In the genomic region with DNA sequence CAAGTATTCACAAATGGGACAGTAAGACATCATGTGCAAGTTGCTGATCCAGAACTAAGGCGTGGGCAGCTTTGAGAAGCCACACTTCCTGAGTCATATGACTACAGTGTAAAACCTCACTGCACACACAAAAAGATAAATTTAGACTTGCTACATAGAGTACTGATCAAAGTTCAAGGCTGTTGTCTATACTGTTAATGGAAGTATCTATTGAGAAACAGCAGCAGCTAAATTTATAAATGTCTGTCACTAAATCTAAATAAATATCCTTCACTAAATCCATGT, we compare ENCODE assay signal across 8 mouse cellular contexts. TPM values are rescaled to one million over a fixed set of nuclear protein-coding genes. Genes with fewer than 3 reads are reported as not detected.
DNase-seq lines count a peak whose midpoint lies in the region; ATAC-seq lines count a peak whose summit lies in the region.

No protein-coding gene starts in this region.

- no peaks in the 10 kb centered on the region for H3K9me3 ChIP-seq in erythroblast, embryonic 14.5 days (ENCODE audit: control insufficient read depth, low read length)
- no peaks in the 10 kb centered on the region for H3K9me3 ChIP-seq in neural tube, embryonic 11.5 days (ENCODE audit: control insufficient read depth, low read length)
- H3K9me3 ChIP-seq in kidney, embryonic 16.5 days (ENCODE audit: low read length) = no peaks in the 10 kb centered on the region

- no peak overlapping the region for H3K27ac ChIP-seq in neural tube, embryonic 11.5 days (ENCODE audit: low read depth, low read length)
- no peak overlapping the region for H3K27ac ChIP-seq in kidney, embryonic 16.5 days (ENCODE audit: low read length)

- H3K4me3 ChIP-seq in erythroblast, embryonic 14.5 days (replicated peaks) = peak overlapping the region; percentile 78
- 0 out of 2 replicates have a peak overlapping the region, but pooled peaks have one; percentile 92 for H3K4me3 ChIP-seq in neural tube, embryonic 11.5 days (ENCODE audit: low read depth, low read length)
- peak overlapping the region; percentile 94; the same call in 1 of the 2 replicates for H3K4me3 ChIP-seq in kidney, embryonic 16.5 days (ENCODE audit: low read length)

- H3K36me3 ChIP-seq in erythroblast, embryonic 14.5 days (ENCODE audit: control insufficient read depth) = peaks cover 62% of the 10 kb centered on the region
- no peaks in the 10 kb centered on the region for H3K36me3 ChIP-seq in neural tube, embryonic 11.5 days (ENCODE audit: control insufficient read depth, insufficient read depth, low read length)
- H3K36me3 ChIP-seq in kidney, embryonic 16.5 days (ENCODE audit: insufficient read depth, low read length) = peaks cover 10% of the 10 kb centered on the region; the same call in 1 of the 2 replicates

- peaks cover 68% of the 10 kb centered on the region for H3K4me1 ChIP-seq in erythroblast, embryonic 14.5 days (ENCODE audit: control insufficient read depth)
- H3K4me1 ChIP-seq in neural tube, embryonic 11.5 days (ENCODE audit: control insufficient read depth, insufficient read depth, low read length) = peaks cover 11% of the 10 kb centered on the region; the same call in 1 of the 2 replicates
- H3K4me1 ChIP-seq in kidney, embryonic 16.5 days (ENCODE audit: insufficient read depth, low read length) = peaks cover 55% of the 10 kb centered on the region

- no peaks in the 10 kb centered on the region for H3K27me3 ChIP-seq in erythroblast, embryonic 14.5 days (ENCODE audit: control insufficient read depth)
- H3K27me3 ChIP-seq in neural tube, embryonic 11.5 days (ENCODE audit: control insufficient read depth, insufficient read depth, low read length) = no peaks in the 10 kb centered on the region
- H3K27me3 ChIP-seq in kidney, embryonic 16.5 days (ENCODE audit: insufficient read depth, low read length) = no peaks in the 10 kb centered on the region

- no peak for ATAC-seq in erythroblast, adult 5-6 weeks (replicated peaks; ENCODE audit: low FRiP score, poor library complexity, severe bottlenecking)
- ATAC-seq in neural tube, embryonic 11.5 days (ENCODE audit: insufficient read depth, low FRiP score, low TSS enrichment) = no peak
- ATAC-seq in kidney, embryonic 16.5 days (ENCODE audit: low FRiP score, low TSS enrichment) = no peak
- ATAC-seq in neutrophil, adult 5-6 weeks (ENCODE audit: extremely low read depth, insufficient number of reproducible peaks, low FRiP score, poor library complexity, severe bottlenecking) = peak; percentile 57; the same call in 1 of the 2 replicates

- H3K4me2 ChIP-seq in neural tube, embryonic 11.5 days (ENCODE audit: low read depth) = peak overlapping the region; percentile 16; the same call in 1 of the 2 replicates
- H3K4me2 ChIP-seq in kidney, embryonic 16.5 days (replicated peaks; ENCODE audit: low read depth, low read length) = peak overlapping the region; percentile 74

- no peak overlapping the region for H3K9ac ChIP-seq in neural tube, embryonic 11.5 days (ENCODE audit: low read length)
- no peak overlapping the region for H3K9ac ChIP-seq in kidney, embryonic 16.5 days (replicated peaks; ENCODE audit: low read length)

- DNase-seq in neural tube, embryonic 11.5 days (ENCODE audit: low spot score) = no peak
- DNase-seq in neural tube, embryonic 10.5 days (ENCODE audit: extremely low spot score, low spot score) = no peak
- DNase-seq in layer of hippocampus, adult 9-10 months (ENCODE audit: low spot score) = no peak
- DNase-seq in cerebellum, adult 9-10 months = no peak

- 45% methylated on average over 1 of the region's 1 CpGs for WGBS in neural tube, embryonic 11.5 days
- WGBS in kidney, embryonic 16.5 days = 35% methylated on average over 1 of the region's 1 CpGs

RNA-seq across cellular contexts. Expression of gene Mgme1, which starts 2.8 kb away (rescaled TPM):
- polyA plus RNA-seq in erythroblast, embryonic 14.5 days (2012) = 0.10 and 0.16 TPM in 2 replicates
- total RNA-seq in erythroblast, adult 5-6 weeks (2015; ENCODE audit: low replicate concordance) = 0.77 and 2.5 TPM in 2 replicates
- total RNA-seq in erythroblast, adult 5-6 weeks (2017; ENCODE audit: low replicate concordance) = 4.6 and 6.1 TPM in 2 replicates
- polyA plus RNA-seq in neural tube, embryonic 11.5 days (2014; fragmentation: Nextera tagmentation; extraction: Ambion mirVana) = 16.8 and 17.0 TPM in 2 replicates
- polyA plus RNA-seq in kidney, embryonic 16.5 days (2015; fragmentation: Nextera tagmentation; extraction: Ambion mirVana) = 28.7 and 29.8 TPM in 2 replicates
- total RNA-seq in neutrophil, adult 5-6 weeks (2017) = 6.8 and 7.6 TPM in 2 replicates

RNA-seq across cellular contexts. Expression of gene Snx5, which starts 3.0 kb away (rescaled TPM):
- polyA plus RNA-seq in erythroblast, embryonic 14.5 days (2012) = 0.78 and 0.87 TPM in 2 replicates
- 57.5 and 85.5 TPM in 2 replicates for total RNA-seq in erythroblast, adult 5-6 weeks (2015; ENCODE audit: low replicate concordance)
- 58.0 and 74.6 TPM in 2 replicates for total RNA-seq in erythroblast, adult 5-6 weeks (2017; ENCODE audit: low replicate concordance)
- 94.0 and 106 TPM in 2 replicates for polyA plus RNA-seq in neural tube, embryonic 11.5 days (2014; fragmentation: Nextera tagmentation; extraction: Ambion mirVana)
- polyA plus RNA-seq in kidney, embryonic 16.5 days (2015; fragmentation: Nextera tagmentation; extraction: Ambion mirVana) = 118 and 122 TPM in 2 replicates
- 486 and 515 TPM in 2 replicates for total RNA-seq in neutrophil, adult 5-6 weeks (2017)

Comparison
In these comparisons a context has a peak if more than half of its experiments do, and no peak if none do; other contexts are left out.
1. RNA of gene Mgme1, which starts 2.8 kb away (polyA plus RNA-seq): 28.7 to 29.8 TPM in kidney, embryonic 16.5 days and 16.8 to 17.0 TPM in neural tube, embryonic 11.5 days; 0.10 to 0.16 TPM in erythroblast, embryonic 14.5 days; every median in the first group is over 10 times any median in the second.
2. RNA of gene Snx5, which starts 3.0 kb away (polyA plus RNA-seq): 118 to 122 TPM in kidney, embryonic 16.5 days and 94.0 to 106 TPM in neural tube, embryonic 11.5 days; 0.78 to 0.87 TPM in erythroblast, embryonic 14.5 days; every median in the first group is over 10 times any median in the second.
3. Peak in every context shown above with its lines, with median percentiles within 50 percentile points of each other: H3K4me3 ChIP-seq.